Mouse (Mus musculus): Measurements from ENCODE around the gene 4930578C19Rik.
A peak's percentile ranks its signal among the peaks of the same experiment; 100 is the strongest.

The 4930578C19Rik gene

GRCm38 (mm10) chrX:18461198-18461601, at the start of gene 4930578C19Rik:
Gene 4930578C19Rik, minus strand, starts transcription at chrX:18461397.
- no peak for DNase-seq (ENCODE audit: low read depth, low spot score)

DNA sequence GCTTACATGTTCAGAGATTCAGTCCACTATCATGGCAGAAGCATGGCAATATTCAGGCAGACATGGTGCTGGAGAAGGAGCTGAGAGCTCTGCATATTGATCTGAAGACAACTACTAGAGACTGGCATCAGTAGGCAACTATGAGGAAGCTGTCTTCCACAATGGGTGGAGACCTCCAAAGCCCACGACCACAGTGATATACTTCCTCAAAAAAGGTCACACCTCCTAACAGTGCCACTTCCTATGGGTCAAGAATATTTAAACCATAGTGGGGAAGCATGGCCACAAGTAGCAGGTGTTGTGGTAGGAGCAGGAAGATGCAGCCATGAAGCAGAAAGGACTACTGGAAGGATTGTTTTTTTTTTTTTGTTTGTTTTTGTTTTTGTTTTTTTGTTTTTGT, 6.5 kb upstream of the 4930578C19Rik start:
- no peak for DNase-seq (ENCODE audit: low read depth, low spot score)

- DNase-seq (ENCODE audit: low read depth, low spot score): no peak
These were observed 1.7 kb upstream of the 4930578C19Rik start for GRCm38 (mm10) chrX:18462879-18463278.

- DNase-seq (ENCODE audit: low read depth, low spot score): no peak
These were observed 9.6 kb downstream of the 4930578C19Rik start for GRCm38 (mm10) chrX:18451559-18451958.

GRCm38 (mm10) chrX:18442066-18442465, 19.1 kb downstream of the 4930578C19Rik start:
- DNase-seq (ENCODE audit: low read depth, low spot score): peak; percentile 70

DNA sequence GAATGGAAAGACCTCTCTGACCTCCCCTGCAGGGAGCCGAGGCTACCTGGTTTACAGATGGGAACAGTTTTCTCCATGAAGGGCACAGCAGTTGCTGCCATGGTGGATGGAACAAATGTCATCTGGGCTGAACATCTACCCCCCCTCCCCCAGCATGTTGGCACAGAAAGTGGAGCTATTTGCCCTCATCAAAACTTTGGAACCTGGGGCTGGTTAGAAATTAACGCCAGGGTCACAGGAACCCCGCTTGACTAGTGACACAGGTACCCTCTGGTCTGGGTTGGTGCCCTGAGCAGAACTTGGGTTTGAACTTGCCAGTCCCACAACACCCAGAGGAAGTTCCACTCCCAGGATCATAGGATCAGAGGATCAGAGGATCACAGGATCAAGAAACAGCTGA, 35.7 kb downstream of the 4930578C19Rik start:
- no peak for DNase-seq (ENCODE audit: low read depth, low spot score)

DNA sequence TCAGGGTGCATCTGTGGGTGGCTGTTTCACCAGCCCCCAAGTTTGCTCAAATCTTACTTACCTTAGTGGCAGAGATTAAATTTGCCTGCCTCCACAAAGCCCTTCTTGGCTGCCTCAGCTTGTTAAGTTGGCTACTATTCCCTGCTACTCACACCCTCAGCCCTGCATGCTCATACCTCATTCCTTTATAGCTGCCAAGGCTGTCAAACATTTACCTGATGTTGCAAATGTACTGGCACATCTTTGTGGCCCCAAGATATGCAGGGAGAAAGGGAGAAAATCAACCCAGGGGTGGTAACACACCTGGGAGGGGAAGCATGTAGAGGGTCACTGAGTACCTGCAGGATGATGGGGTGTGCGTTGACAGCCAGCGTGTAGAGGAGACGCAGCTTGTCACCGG, 38.0 kb downstream of the 4930578C19Rik start:
- no peak for DNase-seq (ENCODE audit: low read depth, low spot score)

DNA sequence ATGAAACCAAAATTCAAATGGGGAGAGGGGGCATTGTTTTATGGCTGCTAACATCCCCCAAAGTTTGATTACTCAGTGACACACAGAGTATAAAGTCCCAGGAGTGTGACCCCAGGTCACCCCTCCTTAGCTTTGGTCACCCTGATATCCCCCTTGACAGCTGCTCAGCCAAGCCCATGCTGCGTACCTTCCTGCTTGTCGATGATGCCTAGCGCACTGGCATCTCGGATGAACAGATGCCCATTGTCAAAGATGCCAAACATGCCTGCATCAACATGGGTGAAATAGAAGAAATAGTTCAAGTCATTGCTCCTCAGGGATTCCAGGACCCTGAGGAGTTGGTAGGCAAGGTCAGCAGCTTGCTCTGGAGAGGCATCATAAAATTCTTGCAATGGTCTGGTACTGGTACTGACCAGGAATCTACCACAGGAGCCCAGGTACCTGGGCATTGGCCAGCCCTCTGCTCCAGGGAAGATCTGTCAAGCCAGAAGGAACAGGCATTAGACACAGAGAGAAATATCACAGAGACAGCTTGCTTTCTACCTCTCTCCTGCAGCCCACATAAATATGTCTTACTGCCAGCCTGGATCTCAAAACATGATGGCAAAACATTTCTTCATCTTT, 40.9 kb downstream of the 4930578C19Rik start:
- DNase-seq (ENCODE audit: low read depth, low spot score): no peak

DNA sequence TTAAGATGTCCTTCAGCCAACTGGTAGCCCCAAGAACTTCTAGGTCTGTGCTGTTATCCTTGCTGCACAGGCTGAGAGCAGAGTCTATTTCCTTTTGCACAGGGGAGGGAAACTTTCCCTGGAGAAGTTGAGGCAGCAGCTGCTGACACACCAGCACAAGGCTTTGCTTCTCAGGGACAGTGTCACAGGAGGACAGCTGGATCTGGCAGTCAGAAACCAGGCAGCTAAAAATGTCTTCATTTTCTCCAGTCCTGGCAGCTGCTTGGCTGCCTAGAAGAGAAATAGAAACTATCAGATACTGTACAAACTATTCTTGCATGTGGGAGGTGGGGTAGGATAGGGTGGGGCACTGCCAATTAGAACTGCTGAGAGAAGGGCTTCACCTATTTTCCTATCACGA, 42.2 kb downstream of the 4930578C19Rik start:
- no peak for DNase-seq (ENCODE audit: low read depth, low spot score)

GRCm38 (mm10) chrX:18414560-18414959, 46.6 kb downstream of the 4930578C19Rik start:
- DNase-seq (ENCODE audit: low read depth, low spot score): no peak

DNA sequence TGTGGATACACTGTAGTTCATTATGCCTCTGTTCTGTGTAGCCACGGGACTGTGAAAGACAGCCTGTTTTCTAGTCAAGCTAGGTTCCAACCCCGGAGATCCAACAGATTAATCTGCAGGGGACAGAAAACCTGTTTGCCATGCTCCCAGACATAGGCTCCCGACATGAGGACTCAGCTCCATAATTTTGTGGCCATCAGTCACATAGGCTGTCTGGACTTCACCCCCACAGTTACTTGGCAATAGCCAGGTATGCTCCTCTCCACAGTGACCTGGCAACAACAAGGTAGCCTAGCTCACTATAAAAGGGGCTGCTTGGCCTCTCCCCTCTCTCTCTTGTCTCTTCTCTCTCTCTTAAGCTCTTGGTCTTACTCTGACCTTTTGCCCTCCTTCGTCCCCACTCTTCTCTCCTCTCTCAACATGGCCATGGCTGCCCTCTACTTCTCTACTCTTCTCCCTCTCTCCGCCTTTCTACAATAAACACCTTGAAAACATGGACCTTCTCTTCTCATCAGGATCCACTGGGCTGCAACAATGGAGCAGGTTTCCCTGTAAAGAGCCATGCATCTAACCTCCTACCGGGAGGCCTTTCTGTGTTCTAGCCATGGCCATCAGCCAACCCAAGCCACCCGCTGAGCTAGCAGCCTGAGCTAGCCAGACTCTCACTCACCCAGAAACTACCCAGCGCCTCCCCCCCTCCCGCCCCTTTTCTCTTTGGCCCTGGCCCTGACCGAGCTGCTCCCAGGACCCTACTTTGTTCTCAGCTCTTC, 49.9 kb downstream of the 4930578C19Rik start:
- DNase-seq (ENCODE audit: low read depth, low spot score): no peak

DNA sequence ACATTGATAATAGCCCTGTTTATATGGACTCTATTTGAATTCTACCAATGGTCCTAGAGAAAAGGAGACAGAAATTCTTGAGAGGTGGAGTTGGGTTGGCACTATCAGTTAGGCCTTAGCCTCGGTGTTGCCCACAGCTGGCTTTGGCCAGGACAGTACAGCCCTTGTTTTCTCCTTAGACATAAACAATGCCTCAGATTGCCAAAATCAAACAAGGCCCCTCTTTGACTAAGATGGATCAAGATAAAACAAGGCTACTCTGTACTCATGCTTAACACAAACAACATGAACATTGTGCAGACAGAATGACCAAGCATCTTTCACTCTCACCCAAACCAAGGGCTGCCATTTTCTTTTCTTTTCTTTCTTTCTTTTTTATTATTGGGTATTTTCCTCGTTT, 51.6 kb downstream of the 4930578C19Rik start:
- no peak for DNase-seq (ENCODE audit: low read depth, low spot score)

DNA sequence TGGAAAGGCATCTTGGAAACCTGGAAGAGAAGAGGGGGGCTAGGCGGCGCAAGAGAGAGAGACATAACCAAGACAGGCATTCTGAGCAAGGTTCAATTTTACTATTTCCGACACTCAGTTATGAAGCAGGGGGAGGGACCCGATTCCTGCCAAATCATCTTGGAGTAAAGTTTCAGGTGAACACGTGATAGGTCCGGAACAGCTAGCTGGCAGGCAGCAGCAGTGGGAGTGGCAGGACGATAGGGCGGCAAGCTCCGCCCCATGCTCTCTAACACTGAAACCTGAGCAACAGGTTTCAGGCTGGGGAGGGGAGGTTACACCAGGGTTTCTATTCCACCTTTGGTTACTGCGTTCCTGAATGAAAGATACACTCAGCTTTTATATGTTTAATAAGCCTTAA, 58.9 kb downstream of the 4930578C19Rik start:
- DNase-seq (ENCODE audit: low read depth, low spot score): peak; percentile 17

DNA sequence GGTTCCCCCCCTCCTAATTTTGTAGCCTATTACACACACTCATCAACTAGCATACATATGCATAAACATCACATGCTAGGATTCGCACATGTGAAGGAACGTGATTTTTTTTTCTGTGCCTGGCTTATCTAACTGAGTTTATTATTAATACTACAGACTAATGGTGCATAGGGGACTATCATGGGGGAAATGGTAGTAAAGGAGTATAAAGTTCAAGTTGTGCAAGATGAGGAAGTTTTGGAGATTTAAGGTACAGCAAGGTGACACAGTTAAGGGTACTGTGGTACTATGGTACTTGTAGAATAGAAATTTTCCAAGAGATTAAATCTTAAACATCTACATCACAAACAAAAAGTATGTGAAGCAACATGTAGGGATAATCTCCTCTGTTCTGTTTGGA, 64.5 kb downstream of the 4930578C19Rik start:
- DNase-seq (ENCODE audit: low read depth, low spot score): no peak

DNA sequence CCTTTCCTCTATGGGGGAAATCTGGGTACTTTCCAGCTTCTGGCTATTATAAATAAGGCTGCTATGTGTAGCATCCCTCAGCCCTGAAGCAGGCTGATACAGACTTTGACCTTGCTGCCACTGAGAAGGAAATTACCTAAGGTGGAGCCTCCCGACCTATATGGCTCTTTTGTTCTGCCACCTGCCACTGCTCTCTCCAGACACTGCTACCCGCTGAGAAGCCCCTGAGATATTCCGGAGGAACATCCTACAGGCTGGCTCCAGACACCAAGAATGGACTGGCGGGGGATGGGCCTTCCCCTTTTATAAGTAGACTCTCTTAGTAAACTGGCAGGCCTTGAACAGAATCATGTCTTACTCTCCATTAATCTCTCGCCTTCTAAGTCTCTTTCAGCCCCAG, 77.0 kb downstream of the 4930578C19Rik start:
- peak; percentile 56 for DNase-seq (ENCODE audit: low read depth, low spot score)
